Comparison of ENCODE assay signal across 18 mouse cellular contexts in the genomic region with DNA sequence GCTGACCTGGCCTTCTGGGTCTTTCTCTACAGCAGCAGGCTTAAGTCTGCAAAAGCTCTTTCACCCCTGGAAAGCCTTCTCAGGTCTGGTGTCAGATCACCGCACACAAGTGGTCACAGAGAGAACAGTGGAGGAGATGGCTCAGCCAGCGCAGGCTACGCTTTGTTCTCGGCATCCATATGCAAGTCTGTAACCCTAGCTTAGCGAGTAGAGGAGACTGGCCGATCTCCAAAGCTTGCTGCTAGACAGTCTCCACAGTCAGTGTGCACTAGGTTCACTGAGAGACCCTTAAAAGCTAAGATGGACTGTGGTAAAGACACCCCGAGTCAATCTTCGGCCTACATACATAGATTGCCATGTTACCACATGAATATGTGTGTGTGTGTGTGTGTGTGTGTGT.
DNase-seq lines count a peak whose midpoint lies in the region; ATAC-seq and TF ChIP-seq lines count a peak whose summit lies in the region.
"Had no signal": no experiment of that assay in that cellular context is flagged by ENCODE, and none has a peak within 500 bp of the region (broad histone marks: within the 10 kb centered on the region; RNA-seq: fewer than 3 reads in every experiment).

No protein-coding gene starts in this region.

- no peak for TF ChIP-seq POLR2A in limb, embryonic 14.5 days (IDR thresholded peaks at IDR 0.05; ENCODE audit: borderline replicate concordance, extremely low read depth, insufficient read depth, insufficient read length)

- H3K27me3 ChIP-seq in heart, embryonic 10.5 days (ENCODE audit: insufficient read depth, poor library complexity, severe bottlenecking), result no peaks in the 10 kb centered on the region
- H3K27me3 ChIP-seq in kidney, embryonic 15.5 days, result no peaks in the 10 kb centered on the region
- H3K27me3 ChIP-seq in embryonic facial prominence, embryonic 10.5 days (replicated peaks; ENCODE audit: low read depth, poor library complexity, severe bottlenecking), result no peaks in the 10 kb centered on the region
- H3K27me3 ChIP-seq in limb, embryonic 14.5 days (ENCODE audit: control insufficient read depth, insufficient read depth, low read length), result no peaks in the 10 kb centered on the region
- H3K27me3 ChIP-seq: hindbrain, embryonic 15.5 days had no signal

- H3K4me3 ChIP-seq in heart, embryonic 10.5 days, result no peak overlapping the region
- H3K4me3 ChIP-seq in kidney, embryonic 15.5 days (replicated peaks), result no peak overlapping the region
- no peak overlapping the region for H3K4me3 ChIP-seq in embryonic facial prominence, embryonic 10.5 days
- H3K4me3 ChIP-seq in limb, embryonic 14.5 days (replicated peaks; ENCODE audit: low read length), result no peak overlapping the region
- H3K4me3 ChIP-seq: hindbrain, embryonic 15.5 days had no signal

- 75% methylated on average over 8 of the region's 8 CpGs for WGBS in heart, embryonic 10.5 days
- WGBS in kidney, embryonic 15.5 days, result 72% methylated on average over 8 of the region's 8 CpGs
- 80% methylated on average over 8 of the region's 8 CpGs for WGBS in embryonic facial prominence, embryonic 10.5 days
- WGBS in limb, embryonic 14.5 days, result 66% methylated on average over 8 of the region's 8 CpGs

- H3K27ac ChIP-seq in heart, embryonic 10.5 days, result peak overlapping the region; percentile 76
- peak overlapping the region; percentile 77; the same call in 1 of the 2 replicates for H3K27ac ChIP-seq in kidney, embryonic 15.5 days
- peak overlapping the region; percentile 70; the same call in 1 of the 2 replicates for H3K27ac ChIP-seq in embryonic facial prominence, embryonic 10.5 days (replicated peaks)
- H3K27ac ChIP-seq in limb, embryonic 14.5 days (replicated peaks; ENCODE audit: low read depth, low read length), result 0 out of 2 replicates have a peak overlapping the region, but pooled peaks have one; percentile 26
- H3K27ac ChIP-seq: hindbrain, embryonic 15.5 days had no signal

- H3K4me2 ChIP-seq in kidney, embryonic 15.5 days, result no peak overlapping the region
- H3K4me2 ChIP-seq in limb, embryonic 14.5 days (replicated peaks; ENCODE audit: low read depth, low read length, severe bottlenecking), result no peak overlapping the region
- H3K4me2 ChIP-seq: hindbrain, embryonic 15.5 days; liver, embryonic 11.5 days had no signal

- H3K36me3 ChIP-seq in heart, embryonic 10.5 days, result no peaks in the 10 kb centered on the region
- no peaks in the 10 kb centered on the region for H3K36me3 ChIP-seq in kidney, embryonic 15.5 days
- no peaks in the 10 kb centered on the region for H3K36me3 ChIP-seq in embryonic facial prominence, embryonic 10.5 days (replicated peaks)
- H3K36me3 ChIP-seq in limb, embryonic 14.5 days (ENCODE audit: control insufficient read depth, insufficient read depth, low read length), result no peaks in the 10 kb centered on the region
- H3K36me3 ChIP-seq: hindbrain, embryonic 15.5 days had no signal

- ATAC-seq in kidney, embryonic 15.5 days (replicated peaks; ENCODE audit: low FRiP score), result no peak
- ATAC-seq in limb, embryonic 14.5 days (ENCODE audit: low FRiP score, low read depth), result no peak
- ATAC-seq: forebrain, embryonic 16.5 days; midbrain, embryonic 16.5 days had no signal

- peaks cover 68% of the 10 kb centered on the region for H3K4me1 ChIP-seq in heart, embryonic 10.5 days
- H3K4me1 ChIP-seq in kidney, embryonic 15.5 days, result peaks cover 55% of the 10 kb centered on the region
- H3K4me1 ChIP-seq in embryonic facial prominence, embryonic 10.5 days, result peaks cover 47% of the 10 kb centered on the region
- H3K4me1 ChIP-seq in limb, embryonic 14.5 days (ENCODE audit: control insufficient read depth, insufficient read depth, low read length), result peaks cover 40% of the 10 kb centered on the region

- H3K9me3 ChIP-seq in heart, embryonic 10.5 days, result no peaks in the 10 kb centered on the region
- H3K9me3 ChIP-seq in kidney, embryonic 15.5 days (replicated peaks), result no peaks in the 10 kb centered on the region
- H3K9me3 ChIP-seq in embryonic facial prominence, embryonic 10.5 days, result no peaks in the 10 kb centered on the region
- H3K9me3 ChIP-seq in limb, embryonic 14.5 days (ENCODE audit: control insufficient read depth, low read length), result no peaks in the 10 kb centered on the region
- H3K9me3 ChIP-seq: hindbrain, embryonic 15.5 days had no signal

- DNase-seq in heart, embryonic 10.5 days (ENCODE audit: low spot score), result no peak
- DNase-seq in heart, adult 18-20 months, result no peak
- DNase-seq in kidney, adult 11 months, result no peak
- DNase-seq in embryonic facial prominence, embryonic 10.5 days (ENCODE audit: low spot score), result no peak
- peak; percentile 67 for DNase-seq in limb, embryonic 14.5 days (ENCODE audit: low spot score)
- DNase-seq in embryo, embryonic 9.5 days (ENCODE audit: extremely low spot score), result no peak
- no peak for DNase-seq in urinary bladder, postnatal 36 days (ENCODE audit: low spot score in 2 of 2)
- DNase-seq: adrenal gland, adult 2 months; cerebellum, postnatal 10 days; embryo, embryonic 11 days; kidney, adult 9 months; lung, adult 2 months; thymus, postnatal 4 days had no signal

- H3K9ac ChIP-seq in kidney, embryonic 15.5 days, result no peak overlapping the region
- H3K9ac ChIP-seq in limb, embryonic 14.5 days (ENCODE audit: low read depth, low read length, severe bottlenecking), result no peak overlapping the region
- H3K9ac ChIP-seq: hindbrain, embryonic 15.5 days had no signal

Comparison
In these comparisons a context has a peak if more than half of its experiments do, and no peak if none do; other contexts are left out.
1. H3K27ac ChIP-seq: peak in every context shown above with its lines; median percentile 77 in kidney, embryonic 15.5 days; 76 in heart, embryonic 10.5 days; 70 in embryonic facial prominence, embryonic 10.5 days; 26 in limb, embryonic 14.5 days.